Mouse (Mus musculus) heart, adult 10 weeks (tissue): Measurements from ENCODE around the gene Gm20812. TPM values are rescaled to one million over a fixed set of nuclear protein-coding genes. Genes with fewer than 3 reads are reported as not detected.

Source experiments
- polyA plus RNA-seq: library from polyadenylated mRNA; stranded (reverse); fragments of 350-450 nt; fragmentation: Illumina TruSeq; extraction: RNeasy Lipid Tissue Mini Kit (QIAGEN cat#74804); gene quantifications from one replicate; pipeline ENCODE4 v1.2.3, GENCODE M21; 2014; ENCODE audit warnings: low read depth, low replicate concordance

Gene Gm20812
- polyA plus RNA-seq = not detected

DNA sequence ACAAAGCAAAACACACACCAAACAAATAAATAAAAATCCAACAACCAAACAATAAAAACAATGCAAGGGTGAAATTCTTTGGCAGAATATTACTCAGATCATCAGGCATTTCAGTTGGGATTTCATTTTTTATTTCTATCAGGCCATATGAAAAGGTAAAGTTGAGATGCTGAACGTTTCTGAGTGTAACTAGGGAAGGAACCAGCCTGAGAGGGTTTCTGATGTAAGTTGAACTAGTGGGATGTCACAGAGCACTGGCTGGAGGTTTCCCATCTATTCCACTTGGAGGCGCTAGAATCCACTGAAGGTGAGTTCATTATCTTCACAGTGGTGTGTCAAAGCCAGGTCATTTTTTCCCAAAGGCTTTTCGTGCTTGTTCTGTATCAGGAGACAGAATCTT, at the start of gene Gm20812:
Gene Gm20812 (plus strand): TSS at position 301 of the 400 bp plus-strand sequence.

Other genes starting within 250 kb of the Gm20812 start
- gene Gm29554, start 108.0 kb upstream of the Gm20812 start, polyA plus RNA-seq = not detected